In the genomic region with DNA sequence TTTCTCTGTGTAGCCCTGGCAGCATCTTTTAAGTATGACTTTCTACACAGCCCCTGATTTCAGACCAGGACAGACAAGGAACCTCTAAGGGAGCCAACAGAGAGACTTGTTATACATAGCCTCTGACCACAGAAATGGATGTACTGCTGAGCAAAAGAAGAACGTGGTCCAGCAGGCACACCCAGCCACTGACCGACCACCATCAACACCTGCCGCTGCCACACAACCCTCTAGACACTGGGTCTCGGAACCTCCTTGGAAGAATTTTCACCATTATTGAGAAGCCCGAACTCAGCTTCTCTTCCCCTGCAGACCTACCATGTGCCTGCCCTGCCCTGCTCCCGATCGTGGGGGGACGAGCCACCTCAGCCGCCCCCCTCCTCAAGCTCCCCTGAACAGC, we compare ENCODE assay signal across 24 mouse cellular contexts.
"Had no signal": no experiment of that assay in that cellular context is flagged by ENCODE, and none has a peak within 500 bp of the region (broad histone marks: within the 10 kb centered on the region; RNA-seq: fewer than 3 reads in every experiment).

No protein-coding gene starts in this region.

- DNase-seq: kidney, adult 11 months; kidney, adult 18-20 months; kidney, adult 8-10 months; kidney, adult 9 months; layer of hippocampus, adult 9-11 months; layer of hippocampus, postnatal 36 days had no signal

- H3K4me2 ChIP-seq: heart, embryonic 11.5 days; heart, embryonic 12.5 days; heart, embryonic 13.5 days; heart, embryonic 15.5 days; hindbrain, embryonic 12.5 days; hindbrain, embryonic 13.5 days; hindbrain, embryonic 14.5 days; hindbrain, embryonic 15.5 days; intestine, embryonic 15.5 days; kidney, embryonic 15.5 days had no signal

- ATAC-seq: inflammation-experienced regulatory T-cells, adult 6 months; intestine, embryonic 15.5 days; intestine, embryonic 16.5 days; intestine, postnatal 0 days had no signal

- H3K27ac ChIP-seq: heart, adult 2 months; heart, embryonic 10.5 days; heart, embryonic 13.5 days; heart, embryonic 15.5 days; hindbrain, embryonic 12.5 days; hindbrain, embryonic 14.5 days; hindbrain, embryonic 15.5 days; hindbrain, postnatal 0 days; intestine, embryonic 15.5 days; kidney, embryonic 15.5 days; kidney, postnatal 0 days had no signal

- H3K36me3 ChIP-seq: heart, embryonic 15.5 days; hindbrain, embryonic 12.5 days; hindbrain, embryonic 13.5 days; hindbrain, embryonic 15.5 days; intestine, embryonic 15.5 days had no signal

- H3K9ac ChIP-seq: heart, embryonic 12.5 days; heart, embryonic 13.5 days; heart, embryonic 15.5 days; hindbrain, embryonic 12.5 days; hindbrain, embryonic 14.5 days; hindbrain, embryonic 15.5 days; intestine, embryonic 15.5 days; kidney, embryonic 15.5 days had no signal

- H3K9me3 ChIP-seq: heart, embryonic 10.5 days; heart, embryonic 12.5 days; heart, embryonic 13.5 days; heart, embryonic 15.5 days; hindbrain, embryonic 10.5 days; hindbrain, embryonic 12.5 days; hindbrain, embryonic 13.5 days; hindbrain, embryonic 15.5 days; intestine, embryonic 15.5 days; kidney, embryonic 15.5 days had no signal

- H3K27me3 ChIP-seq: heart, embryonic 12.5 days; heart, embryonic 13.5 days; heart, embryonic 15.5 days; hindbrain, embryonic 12.5 days; hindbrain, embryonic 13.5 days; hindbrain, embryonic 15.5 days; intestine, embryonic 15.5 days; kidney, embryonic 15.5 days had no signal

- H3K4me3 ChIP-seq: heart, adult 2 months; heart, embryonic 10.5 days; heart, embryonic 12.5 days; heart, embryonic 13.5 days; heart, embryonic 15.5 days; hindbrain, embryonic 10.5 days; hindbrain, embryonic 12.5 days; hindbrain, embryonic 13.5 days; hindbrain, embryonic 15.5 days; intestine, embryonic 15.5 days; kidney, embryonic 15.5 days had no signal
